8 mouse cellular contexts compared by ENCODE assay signal in the genomic region with DNA sequence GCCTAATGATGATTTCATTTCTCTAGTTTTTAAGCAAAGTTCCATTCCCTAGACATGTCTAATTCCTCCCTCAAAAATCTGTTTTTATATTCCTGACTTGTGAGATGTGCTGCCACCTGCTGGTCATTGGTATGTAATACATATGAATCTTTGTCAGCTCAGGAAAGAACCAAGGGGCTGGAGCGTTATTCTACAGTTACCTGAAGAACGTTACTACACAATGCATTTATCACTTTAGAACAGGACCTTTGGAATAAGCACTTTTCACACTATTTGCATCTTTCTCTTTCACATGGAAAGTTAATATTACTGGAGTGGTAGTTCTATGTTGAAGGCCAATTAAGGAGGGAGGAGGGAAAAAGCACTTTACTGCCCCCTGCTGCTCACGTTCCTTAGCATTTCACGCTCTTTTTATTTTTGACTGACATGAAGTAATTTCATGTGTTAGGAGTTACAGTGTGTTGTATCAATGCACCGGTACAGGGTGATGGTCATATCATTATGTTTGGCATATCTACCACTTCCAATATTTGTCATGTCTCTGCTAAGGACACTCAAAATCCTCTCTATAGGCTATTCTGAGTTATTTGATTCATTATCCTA. TPM values are rescaled to one million over a fixed set of nuclear protein-coding genes. Genes with fewer than 3 reads are reported as not detected.
DNase-seq lines count a peak whose midpoint lies in the region; ATAC-seq lines count a peak whose summit lies in the region.

No protein-coding gene starts in this region.

- intact Hi-C loops in heart, postnatal 25 days (cut with DNase I) = loop anchor here (1.0 to 5.0 kb wide), 3 partner anchors 177 to 257 kb away; no protein-coding TSS in a partner anchor

- peak; percentile 85 for DNase-seq in heart, adult 11 months
- no peak for DNase-seq in heart, postnatal 25 days (ENCODE audit: low spot score)
- DNase-seq in cerebellum, adult 9-11 months = peak; percentile 19
- DNase-seq in frontal cortex, postnatal 25 days (ENCODE audit: low spot score in 2 of 2) = peak; percentile 43 to 44
- peak; percentile 82 for DNase-seq in hindlimb bud, embryonic 11.5 days (ENCODE audit: extremely low spot score, low read depth, low spot score)
- DNase-seq in left cerebral cortex, adult 18-20 months (ENCODE audit: low spot score in 2 of 2) = peak; percentile 57 to 65
- DNase-seq in right cerebral cortex, postnatal 10 days (ENCODE audit: low spot score in 2 of 2) = peak; percentile 60 to 78

- ATAC-seq in megakaryocyte, adult 5-6 weeks (ENCODE audit: poor library complexity, severe bottlenecking) = peak; percentile 72

RNA-seq across cellular contexts. Expression of gene Mtap, which starts 7.5 kb away (rescaled TPM):
- total RNA-seq in heart, postnatal 25 days (2021) = 10 to 100 TPM; 21.3 to 21.8 TPM
- 10 to 100 TPM; 10.9 to 11.3 TPM for total RNA-seq in left cerebral cortex, adult 18-20 months (2021)
- total RNA-seq in megakaryocyte, adult 5-6 weeks (2015) = 17.6 and 21.3 TPM in 2 replicates
- total RNA-seq in megakaryocyte, adult 5-6 weeks (2017) = 16.7 and 18.2 TPM in 2 replicates
